Mouse (Mus musculus): ENCODE results near the gene Dnttip1. TPM values are rescaled to one million over a fixed set of nuclear protein-coding genes. Genes with fewer than 3 reads are reported as not detected.

Gene Dnttip1
- total RNA-seq, 2 experiments from 2014 or later, result 34.5 to 37.5 TPM

DNA sequence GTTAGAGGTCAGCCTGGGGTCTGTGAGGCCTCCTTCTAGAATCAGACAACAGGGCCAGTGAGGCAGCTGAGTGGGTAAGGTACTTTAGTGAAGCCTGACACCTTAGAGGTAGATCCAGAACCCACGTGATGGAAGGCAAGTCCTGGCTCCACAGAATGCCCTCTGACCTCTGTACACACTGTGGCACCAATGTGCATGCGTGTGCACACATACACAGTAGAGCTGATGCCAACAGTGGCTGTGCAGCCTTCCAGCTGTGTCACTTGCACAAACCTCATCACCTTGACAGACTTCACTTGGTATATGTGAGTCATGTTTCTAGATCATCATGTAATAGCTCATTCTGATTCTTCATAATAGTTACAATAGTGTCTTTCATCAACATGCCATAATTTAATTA lies 6.7 kb downstream of the Dnttip1 start:
- DNase-seq (ENCODE audit: low spot score in 2 of 2), result no peak

DNA sequence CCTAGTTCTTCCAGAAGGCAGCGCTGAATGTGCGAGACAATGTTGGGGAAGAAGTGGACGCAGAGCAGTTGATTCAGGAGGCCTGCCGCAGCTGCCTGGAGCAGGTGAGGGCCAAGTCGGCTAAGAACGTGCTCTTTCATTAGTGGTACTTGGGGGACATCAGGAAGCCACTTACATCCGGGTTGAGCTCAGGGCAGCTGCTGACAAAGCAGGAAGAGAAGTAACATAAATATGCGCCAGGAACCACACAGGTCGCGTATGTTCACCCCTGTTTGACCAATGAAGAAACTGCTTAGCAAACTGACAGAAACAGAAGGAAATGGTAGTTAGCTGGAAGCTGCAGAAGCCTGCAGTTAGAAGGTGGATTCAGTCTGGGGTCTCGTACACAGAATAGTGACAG lies 8.3 kb downstream of the Dnttip1 start:
- DNase-seq (ENCODE audit: low spot score in 2 of 2), result no peak

DNA sequence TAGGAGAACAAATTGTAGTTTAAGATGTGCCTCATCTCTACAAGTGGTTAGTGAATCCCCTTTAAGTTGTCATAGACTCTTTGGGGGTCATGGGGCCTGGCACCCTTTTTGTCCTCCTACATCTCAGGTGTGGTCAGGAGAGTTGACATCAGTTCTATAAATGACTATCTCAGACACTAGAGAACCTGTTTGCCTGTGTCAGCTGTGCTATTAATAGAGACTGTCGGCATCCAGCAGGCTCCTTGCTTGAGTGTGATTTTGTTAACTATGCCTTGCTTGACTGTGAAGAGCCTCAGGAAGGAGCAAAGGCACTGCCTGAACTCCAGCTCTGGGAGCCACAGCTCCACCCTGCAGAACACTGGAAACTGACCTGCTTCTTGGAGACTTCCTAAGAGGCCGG lies 9.0 kb downstream of the Dnttip1 start:
- DNase-seq (ENCODE audit: low spot score in 2 of 2), result no peak

GRCm38 (mm10) chr2:164757841-164758240 lies 12.1 kb downstream of the Dnttip1 start:
- no peak for DNase-seq (ENCODE audit: low spot score in 2 of 2)

DNA sequence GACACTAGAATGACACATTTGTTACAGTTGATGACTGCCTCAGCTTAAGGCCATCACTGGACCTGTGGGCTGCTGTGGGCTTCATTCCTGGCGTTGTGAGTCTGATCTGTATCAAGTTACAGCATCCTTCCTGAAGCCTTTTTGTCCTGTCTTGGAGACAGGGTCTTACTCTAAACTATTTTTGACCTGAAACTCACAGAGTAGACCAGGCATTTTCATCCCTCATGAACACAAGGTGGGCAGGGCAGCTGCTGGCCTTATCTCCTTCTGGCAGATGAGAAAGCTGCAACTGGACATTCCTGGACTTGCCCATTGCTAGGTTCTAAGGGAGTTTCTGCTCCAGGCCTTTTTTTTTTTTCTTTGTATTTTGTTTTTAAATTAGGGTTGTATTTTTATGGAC lies 12.9 kb downstream of the Dnttip1 start:
- no peak for DNase-seq (ENCODE audit: low spot score in 2 of 2)

GRCm38 (mm10) chr2:164760059-164760833 lies 14.5 kb downstream of the Dnttip1 start:
- DNase-seq (ENCODE audit: low spot score in 2 of 2), result no peak

DNA sequence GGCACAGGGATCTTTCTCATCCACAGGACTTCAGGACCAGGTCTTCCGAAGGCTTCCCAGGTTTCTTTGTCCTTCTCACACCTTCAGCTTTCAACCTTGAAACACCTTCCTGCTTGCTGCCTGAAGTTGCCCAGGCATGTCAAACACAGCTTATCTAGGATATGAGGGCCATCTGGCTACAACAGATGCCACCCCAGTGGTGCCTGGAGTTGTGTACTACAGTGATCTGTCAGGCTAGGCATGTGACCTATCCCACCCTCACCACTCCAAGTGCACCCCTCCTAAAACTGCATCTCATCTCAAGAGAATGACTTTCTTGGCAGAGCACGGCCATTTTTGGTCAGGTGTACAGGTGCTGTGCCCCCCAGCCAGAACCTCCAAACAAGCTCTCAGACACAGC lies 15.7 kb downstream of the Dnttip1 start:
- no peak for DNase-seq (ENCODE audit: low spot score in 2 of 2)

DNA sequence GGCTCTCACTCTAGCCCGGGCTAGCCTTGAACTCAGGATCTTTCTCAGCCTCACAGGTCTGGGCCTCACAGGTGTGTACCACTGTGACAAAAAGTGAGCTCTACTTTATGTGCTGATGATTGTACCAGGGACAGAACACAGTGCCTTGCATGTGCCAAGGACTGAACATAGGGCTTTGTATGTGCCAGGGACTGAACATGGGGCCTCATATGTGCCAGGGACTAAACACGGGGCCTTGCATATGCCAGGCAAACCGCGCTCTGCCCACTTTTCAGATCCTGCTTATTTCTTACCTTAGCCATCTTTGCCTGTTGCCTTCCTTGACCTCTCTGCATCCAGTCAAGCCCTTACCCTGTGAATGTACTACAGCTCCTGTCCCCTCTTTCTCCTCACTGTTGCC lies 16.2 kb downstream of the Dnttip1 start:
- DNase-seq (ENCODE audit: low spot score in 2 of 2), result no peak

- DNase-seq (ENCODE audit: low spot score in 2 of 2), result no peak
Observed at GRCm38 (mm10) chr2:164762593-164762992, 16.8 kb downstream of the Dnttip1 start.

DNA sequence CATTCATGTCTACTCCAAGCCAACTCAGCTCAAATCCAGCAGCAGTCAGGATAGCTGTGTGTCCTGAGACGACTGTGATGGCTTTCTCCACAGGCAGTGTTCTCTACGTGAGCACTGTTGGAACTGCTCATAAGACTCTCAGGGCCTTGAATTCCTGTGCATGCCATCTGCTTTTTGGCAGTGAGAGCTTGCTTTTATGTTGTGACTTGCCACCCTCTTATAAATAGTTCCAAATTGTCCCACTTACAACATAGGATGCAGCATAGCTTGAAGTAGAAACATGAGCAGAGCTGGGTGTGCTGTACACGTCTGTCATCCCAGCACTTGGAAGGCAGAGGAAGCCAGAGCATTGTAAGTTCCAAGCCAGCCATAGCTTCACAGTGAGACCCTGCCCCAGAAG lies 20.1 kb downstream of the Dnttip1 start:
- DNase-seq (ENCODE audit: low spot score in 2 of 2), result peak; percentile 14 to 22

DNA sequence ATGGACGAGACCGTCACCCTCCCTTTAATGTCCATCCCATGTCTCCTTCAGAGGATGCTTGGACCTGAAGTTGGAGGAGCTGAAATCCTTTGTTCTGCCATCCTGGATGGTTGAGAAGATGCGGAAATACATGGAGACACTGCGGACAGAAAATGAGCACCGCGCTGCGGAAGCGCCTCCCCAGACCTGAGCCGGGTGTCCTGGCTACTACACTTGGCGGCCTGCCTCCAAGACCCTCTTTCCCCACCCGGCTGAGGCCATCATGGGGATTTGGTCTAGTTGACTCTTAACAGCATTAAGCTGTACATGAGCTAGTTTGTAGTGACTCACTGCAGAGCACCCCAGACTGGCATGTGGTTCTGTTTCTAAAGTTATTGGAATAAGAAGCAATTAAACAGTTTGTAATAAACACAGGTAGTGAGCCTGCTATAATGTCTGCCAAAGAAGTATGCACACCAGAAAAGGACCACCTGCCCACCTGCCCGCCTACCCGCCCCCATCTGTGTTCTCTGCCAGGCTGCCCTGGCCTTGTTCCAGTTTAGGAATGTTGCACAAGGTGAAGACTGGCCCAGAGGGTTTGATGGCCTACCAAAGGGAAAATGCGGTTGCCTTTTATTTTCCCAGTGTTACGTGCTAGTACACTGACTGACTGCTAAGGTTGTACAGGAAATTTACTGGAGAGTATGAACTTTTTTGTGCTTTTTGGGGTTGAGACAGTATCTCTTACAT lies 22.2 kb downstream of the Dnttip1 start:
- DNase-seq (ENCODE audit: low spot score in 2 of 2), result no peak

DNA sequence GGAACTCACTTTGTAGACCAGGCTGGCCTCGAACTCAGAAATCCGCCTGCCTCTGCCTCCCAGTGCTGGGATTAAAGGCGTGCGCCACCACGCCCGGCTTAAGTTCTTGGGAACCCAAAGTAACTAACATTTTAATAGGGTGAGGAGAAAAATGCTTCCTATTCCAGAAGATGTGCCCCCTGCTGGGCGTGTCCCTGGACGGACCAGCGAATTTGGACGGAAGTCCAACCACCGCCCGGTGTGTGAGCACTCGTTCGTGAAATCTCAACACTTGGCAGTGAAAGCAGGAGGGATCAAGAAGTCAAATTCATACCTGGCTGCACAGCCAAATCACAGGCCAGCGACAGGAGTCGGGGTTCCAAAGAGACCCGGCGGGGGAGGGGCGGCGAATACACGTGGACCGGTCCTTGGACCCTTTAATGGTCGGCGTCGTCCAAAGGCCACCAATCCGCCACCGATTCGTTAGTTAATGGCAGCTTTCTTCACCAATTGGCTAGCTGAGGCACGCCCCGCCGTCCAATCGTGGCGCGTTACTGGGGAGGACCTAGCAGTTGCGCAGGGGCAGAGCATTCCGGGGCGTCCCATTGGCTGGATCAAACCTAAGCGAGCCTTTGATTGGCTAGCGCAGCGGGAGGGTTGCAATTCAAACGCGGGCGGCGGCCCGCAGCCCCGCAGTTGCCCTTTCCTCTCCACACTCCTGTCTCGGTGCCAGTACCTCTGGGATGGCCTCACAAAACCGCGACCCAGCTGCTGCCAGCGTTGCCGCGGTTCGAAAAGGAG lies 23.7 kb downstream of the Dnttip1 start, which contains the start of gene Ube2c:
Gene Ube2c, plus strand, starts transcription at position 641 of the 780 bp plus-strand sequence.
- peak; percentile 97 to 99 for DNase-seq (ENCODE audit: low spot score in 2 of 2)

DNA sequence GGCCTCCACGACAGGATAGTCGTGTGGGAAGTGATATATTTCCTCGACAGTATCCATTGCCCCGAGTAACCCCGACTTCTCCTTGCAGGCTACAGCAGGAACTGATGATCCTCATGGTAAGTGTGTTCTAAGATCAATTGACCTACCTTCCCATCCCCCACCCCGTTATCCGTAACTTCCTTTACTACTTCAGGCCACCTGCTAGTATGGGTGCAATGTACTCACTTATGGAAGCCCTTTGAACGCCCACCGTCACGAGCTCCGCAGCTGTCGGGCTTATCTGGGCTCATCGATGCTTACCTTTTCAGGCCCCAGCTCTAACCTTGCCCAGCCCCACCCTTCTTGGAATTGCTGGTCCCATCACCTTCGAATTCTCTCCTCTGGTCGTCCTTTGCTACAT lies 24.5 kb downstream of the Dnttip1 start:
- no peak for DNase-seq (ENCODE audit: low spot score in 2 of 2)

- DNase-seq (ENCODE audit: low spot score in 2 of 2), result no peak
Observed at GRCm38 (mm10) chr2:164771123-164771522, 25.3 kb downstream of the Dnttip1 start.

DNA sequence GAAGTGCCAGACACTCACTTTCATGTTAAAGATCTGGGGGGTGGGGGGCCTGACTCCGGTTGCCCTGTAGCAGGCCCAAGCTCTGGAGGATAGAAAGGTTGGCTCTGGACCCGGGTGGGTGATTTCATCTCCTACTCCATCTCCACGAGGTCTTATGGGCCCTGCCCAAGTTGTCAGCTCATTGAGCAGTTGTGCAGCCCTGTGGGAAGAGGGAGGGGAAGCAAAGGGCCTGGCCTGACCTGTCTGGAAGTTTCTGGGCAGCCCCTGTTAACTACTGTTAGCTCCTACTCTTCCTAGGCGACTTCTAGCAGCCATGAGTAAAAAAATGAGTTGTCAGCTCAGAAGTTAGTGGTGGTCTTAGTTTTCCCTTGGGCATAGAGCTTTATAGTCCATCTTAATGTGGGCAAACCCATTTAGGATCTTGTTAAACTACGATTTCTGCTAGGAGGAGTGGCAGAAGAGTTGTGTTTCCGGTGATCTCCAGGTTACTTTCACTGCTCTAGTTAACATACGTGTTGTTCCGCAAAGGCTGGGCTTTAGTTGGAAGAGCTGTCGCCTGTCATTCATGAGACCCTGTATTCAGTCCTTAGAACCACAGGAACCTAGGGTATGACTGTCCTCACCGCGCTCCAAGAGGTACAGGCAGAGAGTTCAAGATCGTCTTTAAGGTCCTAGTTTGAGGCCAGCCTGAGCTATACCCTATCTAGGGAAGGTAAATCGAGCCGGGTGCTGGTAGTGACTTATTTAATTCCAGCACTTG lies 27.6 kb downstream of the Dnttip1 start:
- no peak for DNase-seq (ENCODE audit: low spot score in 2 of 2)

GRCm38 (mm10) chr2:164773989-164774364 lies 28.2 kb downstream of the Dnttip1 start:
- no peak for DNase-seq (ENCODE audit: low spot score in 2 of 2)

- no peak for DNase-seq (ENCODE audit: low spot score in 2 of 2)
Observed at GRCm38 (mm10) chr2:164776130-164776529, 30.3 kb downstream of the Dnttip1 start.

DNA sequence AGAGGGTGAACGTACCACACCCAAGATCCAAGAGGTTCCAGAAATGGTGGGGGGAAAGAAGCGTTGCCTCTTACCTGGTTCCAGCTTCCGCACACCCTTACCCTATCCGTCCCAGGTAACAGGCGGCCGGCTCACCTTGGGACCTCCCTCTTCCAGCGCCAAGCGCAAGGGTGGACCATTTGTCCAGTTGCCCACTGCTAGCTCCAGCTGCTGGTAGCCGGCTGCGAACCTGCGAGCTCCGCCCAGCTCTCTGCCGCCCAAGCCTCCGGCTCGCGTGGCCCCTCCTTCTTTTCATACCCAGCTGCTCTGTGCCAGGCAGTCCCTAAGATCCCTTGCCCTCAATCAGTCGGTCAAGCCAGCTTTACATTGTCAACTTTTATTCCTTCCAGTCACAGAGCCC lies 31.0 kb downstream of the Dnttip1 start:
- no peak for DNase-seq (ENCODE audit: low spot score in 2 of 2)

DNA sequence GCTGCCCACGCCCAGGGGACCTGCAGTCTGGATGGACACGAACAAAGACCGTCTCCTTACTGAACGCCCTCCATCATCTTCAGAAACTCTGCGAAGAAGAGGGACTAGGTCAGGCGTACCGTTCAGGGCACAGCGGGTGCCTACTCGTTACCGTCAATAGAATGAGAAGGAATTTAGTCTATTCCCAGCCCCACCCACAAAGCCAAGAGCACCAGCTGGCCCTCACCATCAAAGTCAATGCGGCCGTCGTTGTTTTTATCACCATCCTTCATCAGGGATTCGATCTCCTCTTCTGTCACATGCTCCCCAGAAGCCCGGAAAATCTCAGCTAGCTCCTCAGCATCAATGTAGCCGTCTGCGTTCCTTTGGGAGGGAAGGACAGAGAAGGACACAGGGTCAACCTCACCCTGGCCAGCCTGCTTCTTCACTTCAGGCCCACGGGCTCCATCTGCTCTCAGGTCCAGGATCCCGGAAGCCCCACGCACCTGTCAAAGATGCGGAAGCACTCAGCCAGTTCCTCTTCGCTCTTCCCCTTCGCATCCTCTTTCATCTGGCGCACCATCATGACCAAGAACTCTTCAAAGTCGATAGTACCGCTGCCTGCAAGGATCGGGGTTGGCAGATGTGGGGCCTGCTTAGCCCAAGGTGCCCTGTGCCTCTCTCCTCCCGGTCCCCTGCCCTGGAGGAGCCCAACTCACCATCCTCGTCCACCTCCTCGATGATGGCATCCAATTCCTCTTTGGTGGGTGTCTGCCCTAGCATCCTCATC lies 31.6 kb downstream of the Dnttip1 start:
- DNase-seq (ENCODE audit: low spot score in 2 of 2), result no peak

DNA sequence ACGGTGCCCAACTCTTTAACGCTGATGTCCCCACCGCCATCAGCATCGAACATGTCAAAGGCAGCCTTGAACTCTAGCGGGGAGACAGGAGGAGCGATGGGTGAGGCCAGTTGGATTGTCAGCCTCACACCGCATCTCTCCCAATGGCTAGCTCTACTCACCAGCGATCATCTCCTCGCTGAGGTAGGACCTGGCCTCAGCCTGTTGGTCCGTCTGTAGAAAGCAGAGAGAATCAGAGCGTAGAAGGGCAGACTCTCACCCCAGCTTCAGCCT lies 32.2 kb downstream of the Dnttip1 start:
- no peak for DNase-seq (ENCODE audit: low spot score in 2 of 2)

DNA sequence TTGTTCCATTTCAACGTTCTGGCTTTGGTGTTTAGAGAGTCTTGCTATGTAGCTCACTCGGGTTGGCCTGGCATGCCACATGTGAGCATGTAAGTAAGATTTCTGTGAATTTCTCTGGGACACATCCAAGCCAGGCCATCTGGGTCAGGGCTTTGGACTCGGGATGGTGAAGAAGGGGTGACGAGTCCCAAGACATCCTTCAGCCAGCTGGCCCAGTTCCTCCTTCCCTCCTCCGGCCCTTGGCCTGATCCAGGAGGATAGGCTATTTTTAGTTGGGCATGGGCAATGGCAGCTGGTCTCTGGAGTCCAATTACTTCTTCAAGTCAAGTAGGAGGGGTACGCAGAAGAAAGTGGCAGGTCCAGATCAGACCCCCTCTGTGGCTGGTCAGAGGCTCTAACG lies 33.0 kb downstream of the Dnttip1 start:
- no peak for DNase-seq (ENCODE audit: low spot score in 2 of 2)

All from left cerebral cortex, adult 18-20 months (tissue).